Mouse (Mus musculus): ENCODE measurements around the gene Sec14l1.

The Sec14l1 gene

GRCm38 (mm10) chr11:117111967-117112648 is 2.9 kb upstream of the Sec14l1 start:
- no peak for DNase-seq

- DNase-seq, result no peak
These were observed 2.3 kb upstream of the Sec14l1 start for GRCm38 (mm10) chr11:117112649-117113051.

- no peak for DNase-seq
These were observed 1.6 kb upstream of the Sec14l1 start for GRCm38 (mm10) chr11:117113377-117113776.

GRCm38 (mm10) chr11:117114231-117114591 is 757 bp upstream of the Sec14l1 start:
- DNase-seq, result no peak

GRCm38 (mm10) chr11:117115346-117116219 is 615 bp downstream of the Sec14l1 start:
- DNase-seq, result peak; percentile 82

- peak; percentile 80 for DNase-seq
These were observed 1.7 kb downstream of the Sec14l1 start for GRCm38 (mm10) chr11:117116350-117117303.

GRCm38 (mm10) chr11:117117321-117117720 is 2.4 kb downstream of the Sec14l1 start:
- DNase-seq, result no peak

GRCm38 (mm10) chr11:117117791-117118190 is 2.8 kb downstream of the Sec14l1 start:
- no peak for DNase-seq

- DNase-seq, result no peak
These were observed 3.3 kb downstream of the Sec14l1 start for GRCm38 (mm10) chr11:117118248-117118647.

GRCm38 (mm10) chr11:117118721-117119321 is 3.9 kb downstream of the Sec14l1 start:
- DNase-seq, result no peak

- DNase-seq, result peak; percentile 56
These were observed 4.8 kb downstream of the Sec14l1 start for GRCm38 (mm10) chr11:117119723-117120122.

GRCm38 (mm10) chr11:117120285-117121163 is 5.6 kb downstream of the Sec14l1 start:
- no peak for DNase-seq

GRCm38 (mm10) chr11:117121164-117121535 is 6.2 kb downstream of the Sec14l1 start:
- DNase-seq, result peak; percentile 63

GRCm38 (mm10) chr11:117121954-117122353 is 7.0 kb downstream of the Sec14l1 start:
- no peak for DNase-seq

GRCm38 (mm10) chr11:117123418-117124085 is 8.6 kb downstream of the Sec14l1 start:
- no peak for DNase-seq

- DNase-seq, result no peak
These were observed 9.6 kb downstream of the Sec14l1 start for GRCm38 (mm10) chr11:117124539-117124938.

GRCm38 (mm10) chr11:117127250-117127837 is 12.4 kb downstream of the Sec14l1 start:
- no peak for DNase-seq

- peak; percentile 47 for DNase-seq
These were observed 13.1 kb downstream of the Sec14l1 start for GRCm38 (mm10) chr11:117127931-117128548.

GRCm38 (mm10) chr11:117129473-117129872 is 14.5 kb downstream of the Sec14l1 start:
- no peak for DNase-seq

GRCm38 (mm10) chr11:117130068-117130467 is 15.1 kb downstream of the Sec14l1 start:
- DNase-seq, result peak; percentile 72
